ENCODE assay signal across 13 mouse cellular contexts in the genomic region with DNA sequence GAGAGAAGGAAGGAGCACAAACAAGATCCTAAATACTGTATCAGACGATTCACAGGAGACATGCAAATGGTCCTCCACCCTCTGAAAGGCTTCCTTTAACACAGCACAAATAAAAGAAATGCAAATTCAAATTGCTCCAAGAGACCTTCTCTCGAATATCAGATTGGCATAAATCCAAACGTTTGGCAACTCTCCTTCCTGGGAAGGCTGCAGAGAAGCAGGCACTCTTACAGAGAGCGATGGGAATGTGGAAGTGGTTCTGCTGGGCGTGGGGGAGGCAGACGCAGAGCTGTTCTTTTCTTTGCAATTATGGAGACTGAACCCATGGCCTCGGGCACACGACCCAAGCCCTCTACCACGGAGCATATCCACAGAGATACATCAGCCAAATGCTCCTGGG.
DNase-seq lines count a peak whose midpoint lies in the region; ATAC-seq and TF ChIP-seq lines count a peak whose summit lies in the region.
"Had no signal": no experiment of that assay in that cellular context is flagged by ENCODE, and none has a peak within 500 bp of the region (broad histone marks: within the 10 kb centered on the region; RNA-seq: fewer than 3 reads in every experiment).

No protein-coding gene starts in this region.

- WGBS in hindbrain, embryonic 12.5 days = 57% methylated on average over 9 of the region's 9 CpGs
- 23% methylated on average over 9 of the region's 9 CpGs for WGBS in hindbrain, embryonic 16.5 days
- WGBS in lung, embryonic 16.5 days = 22% methylated on average over 9 of the region's 9 CpGs
- 20% methylated on average over 9 of the region's 9 CpGs for WGBS in lung, adult 2 months

- H3K4me1 ChIP-seq in hindbrain, embryonic 12.5 days = 0 out of 2 replicates have a peak, but pooled peaks cover 3% of the 10 kb centered on the region
- no peaks in the 10 kb centered on the region for H3K4me1 ChIP-seq in hindbrain, embryonic 16.5 days (ENCODE audit: control insufficient read depth, insufficient read depth, low read depth, low read length)
- peaks cover 28% of the 10 kb centered on the region for H3K4me1 ChIP-seq in lung, embryonic 16.5 days (replicated peaks; ENCODE audit: control insufficient read depth, insufficient read depth, low read length)
- H3K4me1 ChIP-seq in lung, adult 2 months (ENCODE audit: control insufficient read depth, insufficient read depth, low read length) = peaks cover 6% of the 10 kb centered on the region

- ATAC-seq in hindbrain, embryonic 12.5 days (ENCODE audit: low FRiP score) = no peak
- ATAC-seq in hindbrain, embryonic 16.5 days = no peak
- peak; percentile 36; the same call in 1 of the 2 replicates for ATAC-seq in lung, embryonic 16.5 days (ENCODE audit: low read depth)
- ATAC-seq: CD4-positive, CD25-positive, alpha-beta regulatory T cell, adult 4 months had no signal

- H3K36me3 ChIP-seq in hindbrain, embryonic 12.5 days = no peaks in the 10 kb centered on the region
- H3K36me3 ChIP-seq in hindbrain, embryonic 16.5 days (ENCODE audit: control insufficient read depth, insufficient read depth, low read length) = no peaks in the 10 kb centered on the region
- no peaks in the 10 kb centered on the region for H3K36me3 ChIP-seq in lung, embryonic 16.5 days (ENCODE audit: control insufficient read depth, insufficient read depth, low read length)

- no peak overlapping the region for H3K9ac ChIP-seq in hindbrain, embryonic 12.5 days
- H3K9ac ChIP-seq in hindbrain, embryonic 16.5 days (ENCODE audit: low read depth, low read length) = no peak overlapping the region
- H3K9ac ChIP-seq in lung, embryonic 16.5 days (ENCODE audit: low read length) = no peak overlapping the region

- no peaks in the 10 kb centered on the region for H3K9me3 ChIP-seq in hindbrain, embryonic 12.5 days (replicated peaks)
- no peaks in the 10 kb centered on the region for H3K9me3 ChIP-seq in hindbrain, embryonic 16.5 days (ENCODE audit: control insufficient read depth, low read length)
- peaks cover 4% of the 10 kb centered on the region for H3K9me3 ChIP-seq in lung, embryonic 16.5 days (ENCODE audit: control insufficient read depth, low read length)

- no peak overlapping the region for H3K4me3 ChIP-seq in hindbrain, embryonic 12.5 days
- no peak overlapping the region for H3K4me3 ChIP-seq in hindbrain, embryonic 16.5 days (ENCODE audit: low read length)
- H3K4me3 ChIP-seq in lung, embryonic 16.5 days (ENCODE audit: low read length) = no peak overlapping the region
- no peak overlapping the region for H3K4me3 ChIP-seq in lung, adult 2 months (replicated peaks; ENCODE audit: extremely low read depth, low read depth, low read length)

- TF ChIP-seq CTCF in lung, adult 2 months (IDR thresholded peaks at IDR 0.05; ENCODE audit: insufficient read depth, low read length) = no peak

- 0 out of 2 replicates have a peak, but pooled peaks cover 3% of the 10 kb centered on the region for H3K27me3 ChIP-seq in hindbrain, embryonic 12.5 days
- H3K27me3 ChIP-seq in hindbrain, embryonic 16.5 days (replicated peaks; ENCODE audit: control insufficient read depth, insufficient read depth, low read length) = no peaks in the 10 kb centered on the region
- no peaks in the 10 kb centered on the region for H3K27me3 ChIP-seq in lung, embryonic 16.5 days (ENCODE audit: control insufficient read depth, insufficient read depth, low read depth, low read length)

- H3K27ac ChIP-seq in hindbrain, embryonic 12.5 days = 0 out of 2 replicates have a peak overlapping the region, but pooled peaks have one; percentile 17
- H3K27ac ChIP-seq in hindbrain, embryonic 16.5 days (ENCODE audit: low read depth, low read length) = no peak overlapping the region
- H3K27ac ChIP-seq in lung, embryonic 16.5 days (ENCODE audit: low read length) = peak overlapping the region; percentile 34

- TF ChIP-seq POLR2A in lung, adult 2 months (IDR thresholded peaks at IDR 0.05; ENCODE audit: borderline replicate concordance, extremely low read depth, low read depth, low read length) = no peak

- H3K4me2 ChIP-seq in hindbrain, embryonic 12.5 days (replicated peaks) = no peak overlapping the region
- no peak overlapping the region for H3K4me2 ChIP-seq in hindbrain, embryonic 16.5 days (ENCODE audit: low read length)
- H3K4me2 ChIP-seq in lung, embryonic 16.5 days (ENCODE audit: low read depth, low read length) = no peak overlapping the region
- H3K4me2 ChIP-seq: midbrain, embryonic 11.5 days had no signal

- no peak for DNase-seq in lung, adult 2 months
- peak; percentile 30 for DNase-seq in brain, embryonic 18.5 days (ENCODE audit: low read depth, low spot score)
- no peak for DNase-seq in layer of hippocampus, postnatal 10 days (ENCODE audit: low spot score in 2 of 2)
- no peak for DNase-seq in right cerebral cortex, postnatal 25 days
- DNase-seq: cerebellum, adult 9-11 months; embryo, embryonic 11 days; kidney, postnatal 14 days; layer of hippocampus, postnatal 36 days had no signal
